Mouse (Mus musculus): Measurements from ENCODE around the gene Utf1.

The Utf1 gene

GRCm38 (mm10) chr7:139943674-139944281 is at the start of gene Utf1:
Gene Utf1, plus strand, starts transcription at chr7:139943789.
- DNase-seq (ENCODE audit: low spot score in 2 of 2), result no peak

- DNase-seq (ENCODE audit: low spot score in 2 of 2), result peak; percentile 41 to 51
Observed at GRCm38 (mm10) chr7:139894655-139895557, 48.7 kb upstream of the Utf1 start, which contains the start of gene Kndc1. Gene Kndc1, plus strand, starts transcription at chr7:139894696.

GRCm38 (mm10) chr7:139896271-139896670 is 47.3 kb upstream of the Utf1 start:
- no peak for DNase-seq (ENCODE audit: low spot score in 2 of 2)

- no peak for DNase-seq (ENCODE audit: low spot score in 2 of 2)
Observed at GRCm38 (mm10) chr7:139896796-139897195, 46.8 kb upstream of the Utf1 start.

GRCm38 (mm10) chr7:139898606-139899005 is 45.0 kb upstream of the Utf1 start:
- no peak for DNase-seq (ENCODE audit: low spot score in 2 of 2)

GRCm38 (mm10) chr7:139899505-139899904 is 44.1 kb upstream of the Utf1 start:
- no peak for DNase-seq (ENCODE audit: low spot score in 2 of 2)

- no peak for DNase-seq (ENCODE audit: low spot score in 2 of 2)
Observed at GRCm38 (mm10) chr7:139900456-139900855, 43.1 kb upstream of the Utf1 start.

GRCm38 (mm10) chr7:139900896-139901295 is 42.7 kb upstream of the Utf1 start:
- no peak for DNase-seq (ENCODE audit: low spot score in 2 of 2)

GRCm38 (mm10) chr7:139901981-139902380 is 41.6 kb upstream of the Utf1 start:
- no peak for DNase-seq (ENCODE audit: low spot score in 2 of 2)

- DNase-seq (ENCODE audit: low spot score in 2 of 2), result no peak
Observed at GRCm38 (mm10) chr7:139905261-139905660, 38.3 kb upstream of the Utf1 start.

- no peak for DNase-seq (ENCODE audit: low spot score in 2 of 2)
Observed at GRCm38 (mm10) chr7:139905661-139906060, 37.9 kb upstream of the Utf1 start.

GRCm38 (mm10) chr7:139908176-139908575 is 35.4 kb upstream of the Utf1 start:
- DNase-seq (ENCODE audit: low spot score in 2 of 2), result no peak

- no peak for DNase-seq (ENCODE audit: low spot score in 2 of 2)
Observed at GRCm38 (mm10) chr7:139909469-139909868, 34.1 kb upstream of the Utf1 start.

- DNase-seq (ENCODE audit: low spot score in 2 of 2), result no peak
Observed at GRCm38 (mm10) chr7:139910204-139910835, 33.3 kb upstream of the Utf1 start.

- DNase-seq (ENCODE audit: low spot score in 2 of 2), result no peak
Observed at GRCm38 (mm10) chr7:139914141-139915047, 29.2 kb upstream of the Utf1 start.

- no peak for DNase-seq (ENCODE audit: low spot score in 2 of 2)
Observed at GRCm38 (mm10) chr7:139915646-139916257, 27.8 kb upstream of the Utf1 start.

GRCm38 (mm10) chr7:139916345-139916744 is 27.2 kb upstream of the Utf1 start:
- DNase-seq (ENCODE audit: low spot score in 2 of 2), result no peak

- no peak for DNase-seq (ENCODE audit: low spot score in 2 of 2)
Observed at GRCm38 (mm10) chr7:139918262-139918661, 25.3 kb upstream of the Utf1 start.

GRCm38 (mm10) chr7:139930732-139931131 is 12.9 kb upstream of the Utf1 start:
- DNase-seq (ENCODE audit: low spot score in 2 of 2), result no peak

- no peak for DNase-seq (ENCODE audit: low spot score in 2 of 2)
Observed at GRCm38 (mm10) chr7:139936705-139937104, 6.9 kb upstream of the Utf1 start.

GRCm38 (mm10) chr7:139937138-139937537 is 6.5 kb upstream of the Utf1 start:
- DNase-seq (ENCODE audit: low spot score in 2 of 2), result no peak
